Mouse (Mus musculus) thymus, adult 2 months (tissue): Measurements from ENCODE around the gene Tarbp2. TPM values are rescaled to one million over a fixed set of nuclear protein-coding genes. Genes with fewer than 3 reads are reported as not detected.

Source experiments
- DNase-seq: peaks from one replicate; pipeline ENCODE4 v3.0.0; 2021
- H3K27ac ChIP-seq: fragments of 200-500 bp; 2 replicates; pipeline ENCODE4 v1.5.1; 2012; ENCODE audit warnings: low read length, control low read depth; ENCODE audit not compliant: control insufficient read depth, insufficient read depth
- H3K27me3 ChIP-seq: fragments of 200-500 bp; 2 replicates; pipeline ENCODE4 v1.6.1; 2012; ENCODE audit warnings: mild to moderate bottlenecking, low read length, moderate library complexity, mixed read lengths; ENCODE audit not compliant: control insufficient read depth, insufficient read depth
- H3K36me3 ChIP-seq: fragments of 200-500 bp; 2 replicates; pipeline ENCODE4 v1.6.1; 2012; ENCODE audit warnings: mild to moderate bottlenecking, low read length, moderate library complexity; ENCODE audit not compliant: control insufficient read depth, insufficient read depth
- H3K4me1 ChIP-seq: fragments of 200-500 bp; replicated peaks from 2 replicates; pipeline ENCODE4 v1.6.1; 2012; ENCODE audit warnings: low read length; ENCODE audit not compliant: control insufficient read depth, insufficient read depth
- H3K4me3 ChIP-seq: fragments of 200-500 bp; 2 replicates; pipeline ENCODE4 v1.5.1; 2012; ENCODE audit warnings: mild to moderate bottlenecking, low read length, control low read depth, moderate library complexity; ENCODE audit not compliant: control insufficient read depth, insufficient read depth
- CTCF ChIP-seq: fragments of 200-500 bp; IDR thresholded peaks from 2 replicates; pipeline ENCODE4 v1.5.1; 2012; ENCODE audit warnings: mild to moderate bottlenecking, control low read depth, low read length, moderate library complexity, borderline replicate concordance; ENCODE audit not compliant: control insufficient read depth, poor library complexity, insufficient read depth; ENCODE audit errors: extremely low read depth
- POLR2A ChIP-seq: fragments of 200-500 bp; IDR thresholded peaks from 2 replicates; pipeline ENCODE4 v1.6.1; 2012; ENCODE audit warnings: mild to moderate bottlenecking, low read length, control low read depth, moderate library complexity; ENCODE audit not compliant: control insufficient read depth, poor library complexity, insufficient read depth; ENCODE audit errors: extremely low read depth
- WGBS: fragments of 180-500 bp; shearing (Covaris S2); methylation state at CpG from one replicate; pipeline ENCODE4 v1.1.7; 2018; 5-methylcytosine and 5-hydroxymethylcytosine counted together
- polyA plus RNA-seq: library from polyadenylated mRNA; depleted of rRNA; stranded (reverse); fragments of >200 nt; gene quantifications from 2 replicates; pipeline ENCODE4 v1.2.3, GENCODE M21; 2012

Tarbp2 gene
- polyA plus RNA-seq, 1 experiment, result 166 TPM

- no peak for TF ChIP-seq POLR2A
- no peak for TF ChIP-seq CTCF
- WGBS, result 92% methylated on average over 12 of the region's 12 CpGs
- Histone ChIP-seq H3K4me1 (peaks cover 5% of the 10 kb centered on the region), H3K27ac (no peak overlapping the region), H3K4me3 (no peak overlapping the region), H3K36me3 (peaks cover 39% of the 10 kb centered on the region), H3K27me3 (no peaks in the 10 kb centered on the region)
- DNase-seq, result no peak
Measured at GRCm38 (mm10) chr15:102505073-102505769, 12.8 kb upstream of the Tarbp2 start.

- no peak for DNase-seq
- Histone ChIP-seq H3K4me3 (no peak overlapping the region), H3K27ac (no peak overlapping the region), H3K4me1 (peaks cover 12% of the 10 kb centered on the region), H3K27me3 (no peaks in the 10 kb centered on the region), H3K36me3 (peaks cover 32% of the 10 kb centered on the region)
- 83% methylated on average over 9 of the region's 9 CpGs for WGBS
- TF ChIP-seq POLR2A (no peak), CTCF (no peak)
Measured at GRCm38 (mm10) chr15:102505770-102506463, 12.1 kb upstream of the Tarbp2 start.

GRCm38 (mm10) chr15:102506464-102506830 is 11.5 kb upstream of the Tarbp2 start:
- H3K4me1 ChIP-seq, result peaks cover 13% of the 10 kb centered on the region
- no peak for DNase-seq
- no peak overlapping the region for H3K27ac ChIP-seq
- no peaks in the 10 kb centered on the region for H3K27me3 ChIP-seq
- no peak for TF ChIP-seq POLR2A
- no peak for TF ChIP-seq CTCF
- peaks cover 27% of the 10 kb centered on the region for H3K36me3 ChIP-seq
- 25% methylated on average over 2 of the region's 2 CpGs for WGBS
- H3K4me3 ChIP-seq, result no peak overlapping the region

GRCm38 (mm10) chr15:102506864-102507263 is 11.1 kb upstream of the Tarbp2 start:
- Histone ChIP-seq H3K36me3 (peaks cover 23% of the 10 kb centered on the region), H3K27ac (no peak overlapping the region), H3K4me3 (no peak overlapping the region), H3K27me3 (no peaks in the 10 kb centered on the region), H3K4me1 (peaks cover 13% of the 10 kb centered on the region)
- 97% methylated on average over 1 of the region's 1 CpGs for WGBS
- TF ChIP-seq POLR2A, result no peak
- no peak for TF ChIP-seq CTCF
- no peak for DNase-seq

GRCm38 (mm10) chr15:102507561-102507960 is 10.4 kb upstream of the Tarbp2 start:
- Histone ChIP-seq H3K36me3 (peaks cover 16% of the 10 kb centered on the region), H3K27ac (no peak overlapping the region), H3K4me3 (no peak overlapping the region), H3K27me3 (no peaks in the 10 kb centered on the region), H3K4me1 (peaks cover 13% of the 10 kb centered on the region)
- no peak for DNase-seq
- TF ChIP-seq CTCF (no peak), POLR2A (no peak)

GRCm38 (mm10) chr15:102508336-102508735 is 9.7 kb upstream of the Tarbp2 start:
- Histone ChIP-seq H3K4me3 (no peak overlapping the region), H3K4me1 (peaks cover 13% of the 10 kb centered on the region), H3K36me3 (peaks cover 8% of the 10 kb centered on the region), H3K27ac (no peak overlapping the region), H3K27me3 (no peaks in the 10 kb centered on the region)
- WGBS, result 96% methylated on average over 3 of the region's 3 CpGs
- TF ChIP-seq CTCF (no peak), POLR2A (no peak)
- no peak for DNase-seq
